ENCODE assay signal across 9 mouse cellular contexts in genomic region chr3:95901616-95902372, GRCm38 (mm10). TPM values are rescaled to one million over a fixed set of nuclear protein-coding genes. Genes with fewer than 3 reads are reported as not detected.
DNase-seq lines count a peak whose midpoint lies in the region; ATAC-seq and TF ChIP-seq lines count a peak whose summit lies in the region.
"Had no signal": no experiment of that assay in that cellular context is flagged by ENCODE, and none has a peak within 500 bp of the region (broad histone marks: within the 10 kb centered on the region; RNA-seq: fewer than 3 reads in every experiment).

No protein-coding gene starts in this region.

- H3K9me3 ChIP-seq in hindbrain, embryonic 12.5 days (replicated peaks): no peaks in the 10 kb centered on the region
- H3K9me3 ChIP-seq in hindbrain, postnatal 0 days (ENCODE audit: low read length): no peaks in the 10 kb centered on the region
- H3K9me3 ChIP-seq in hindbrain, embryonic 16.5 days (ENCODE audit: control insufficient read depth, low read length): no peaks in the 10 kb centered on the region
- no peaks in the 10 kb centered on the region for H3K9me3 ChIP-seq in limb, embryonic 14.5 days (ENCODE audit: control insufficient read depth, low read length)
- no peaks in the 10 kb centered on the region for H3K9me3 ChIP-seq in midbrain, embryonic 13.5 days
- H3K9me3 ChIP-seq: lung, embryonic 15.5 days had no signal

- H3K36me3 ChIP-seq in hindbrain, embryonic 12.5 days: peaks cover 6% of the 10 kb centered on the region; the same call in 1 of the 2 replicates
- H3K36me3 ChIP-seq in hindbrain, postnatal 0 days (ENCODE audit: insufficient read depth, low read length): 0 out of 2 replicates have a peak, but pooled peaks cover 3% of the 10 kb centered on the region
- no peaks in the 10 kb centered on the region for H3K36me3 ChIP-seq in hindbrain, embryonic 16.5 days (ENCODE audit: control insufficient read depth, insufficient read depth, low read length)
- H3K36me3 ChIP-seq in limb, embryonic 14.5 days (ENCODE audit: control insufficient read depth, insufficient read depth, low read length): peaks cover 16% of the 10 kb centered on the region
- peaks cover 6% of the 10 kb centered on the region; the same call in 1 of the 2 replicates for H3K36me3 ChIP-seq in midbrain, embryonic 13.5 days

- H3K27ac ChIP-seq in hindbrain, embryonic 12.5 days: no peak overlapping the region
- no peak overlapping the region for H3K27ac ChIP-seq in hindbrain, postnatal 0 days
- H3K27ac ChIP-seq in hindbrain, embryonic 16.5 days (ENCODE audit: low read depth, low read length): no peak overlapping the region
- no peak overlapping the region for H3K27ac ChIP-seq in limb, embryonic 14.5 days (replicated peaks; ENCODE audit: low read depth, low read length)
- H3K27ac ChIP-seq in midbrain, embryonic 13.5 days: no peak overlapping the region
- H3K27ac ChIP-seq: lung, embryonic 15.5 days had no signal

- no peak for ATAC-seq in hindbrain, embryonic 12.5 days (ENCODE audit: low FRiP score)
- no peak for ATAC-seq in hindbrain, postnatal 0 days
- ATAC-seq in hindbrain, embryonic 16.5 days: no peak
- ATAC-seq in limb, embryonic 14.5 days (ENCODE audit: low FRiP score, low read depth): no peak
- no peak for ATAC-seq in midbrain, embryonic 13.5 days

- no peak for DNase-seq in hindbrain, postnatal 0 days (ENCODE audit: low spot score)
- peak; percentile 56 for DNase-seq in gastrocnemius, postnatal 14 days
- no peak for DNase-seq in limb, embryonic 14.5 days (ENCODE audit: low spot score)
- DNase-seq in spleen, postnatal 4 days (ENCODE audit: low spot score in 2 of 2): no peak
- no peak for DNase-seq in left cerebral cortex, postnatal 14 days (ENCODE audit: low spot score in 2 of 2)

- 73% methylated on average over 9 of the region's 9 CpGs for WGBS in hindbrain, embryonic 12.5 days
- WGBS in hindbrain, postnatal 0 days: 65% methylated on average over 9 of the region's 9 CpGs
- WGBS in hindbrain, embryonic 16.5 days: 69% methylated on average over 9 of the region's 9 CpGs
- 56% methylated on average over 9 of the region's 9 CpGs for WGBS in limb, embryonic 14.5 days
- WGBS in midbrain, embryonic 13.5 days: 68% methylated on average over 9 of the region's 9 CpGs

- H3K9ac ChIP-seq in hindbrain, embryonic 12.5 days: peak overlapping the region; percentile 23; the same call in 1 of the 2 replicates
- no peak overlapping the region for H3K9ac ChIP-seq in hindbrain, postnatal 0 days (replicated peaks; ENCODE audit: low read length)
- H3K9ac ChIP-seq in hindbrain, embryonic 16.5 days (ENCODE audit: low read depth, low read length): 0 out of 2 replicates have a peak overlapping the region, but pooled peaks have one; percentile 23
- no peak overlapping the region for H3K9ac ChIP-seq in limb, embryonic 14.5 days (ENCODE audit: low read depth, low read length, severe bottlenecking)
- no peak overlapping the region for H3K9ac ChIP-seq in midbrain, embryonic 13.5 days (replicated peaks)
- H3K9ac ChIP-seq: lung, embryonic 15.5 days had no signal

- peaks cover 5% of the 10 kb centered on the region; the same call in 1 of the 2 replicates for H3K27me3 ChIP-seq in hindbrain, embryonic 12.5 days
- peaks cover 8% of the 10 kb centered on the region; the same call in 1 of the 2 replicates for H3K27me3 ChIP-seq in hindbrain, postnatal 0 days (ENCODE audit: insufficient read depth, low read length)
- H3K27me3 ChIP-seq in hindbrain, embryonic 16.5 days (replicated peaks; ENCODE audit: control insufficient read depth, insufficient read depth, low read length): 0 out of 2 replicates have a peak, but pooled peaks cover 3% of the 10 kb centered on the region
- no peaks in the 10 kb centered on the region for H3K27me3 ChIP-seq in limb, embryonic 14.5 days (ENCODE audit: control insufficient read depth, insufficient read depth, low read length)
- peaks cover 28% of the 10 kb centered on the region for H3K27me3 ChIP-seq in midbrain, embryonic 13.5 days

- H3K4me2 ChIP-seq in hindbrain, embryonic 12.5 days (replicated peaks): no peak overlapping the region
- H3K4me2 ChIP-seq in hindbrain, postnatal 0 days (ENCODE audit: low read depth, low read length): no peak overlapping the region
- H3K4me2 ChIP-seq in hindbrain, embryonic 16.5 days (ENCODE audit: low read length): no peak overlapping the region
- H3K4me2 ChIP-seq in limb, embryonic 14.5 days (replicated peaks; ENCODE audit: low read depth, low read length, severe bottlenecking): 0 out of 2 replicates have a peak overlapping the region, but pooled peaks have one; percentile 30
- H3K4me2 ChIP-seq in midbrain, embryonic 13.5 days (replicated peaks): no peak overlapping the region
- H3K4me2 ChIP-seq: lung, embryonic 15.5 days had no signal

- no peak for TF ChIP-seq CTCF in hindbrain, postnatal 0 days (IDR thresholded peaks at IDR 0.05; ENCODE audit: low read depth)

- no peak for TF ChIP-seq POLR2A in limb, embryonic 14.5 days (IDR thresholded peaks at IDR 0.05; ENCODE audit: borderline replicate concordance, extremely low read depth, insufficient read depth, insufficient read length)

- H3K4me1 ChIP-seq in hindbrain, embryonic 12.5 days: peaks cover 34% of the 10 kb centered on the region
- peaks cover 11% of the 10 kb centered on the region; the same call in 1 of the 2 replicates for H3K4me1 ChIP-seq in hindbrain, postnatal 0 days (ENCODE audit: insufficient read depth, low read length)
- H3K4me1 ChIP-seq in hindbrain, embryonic 16.5 days (ENCODE audit: control insufficient read depth, insufficient read depth, low read depth, low read length): peaks cover 15% of the 10 kb centered on the region
- peaks cover 26% of the 10 kb centered on the region for H3K4me1 ChIP-seq in limb, embryonic 14.5 days (ENCODE audit: control insufficient read depth, insufficient read depth, low read length)
- H3K4me1 ChIP-seq in midbrain, embryonic 13.5 days (replicated peaks): peaks cover 28% of the 10 kb centered on the region

- intact Hi-C loops in gastrocnemius, postnatal 14 days (cut with DNase I; ENCODE audit: low total_unique reads): no loop called here
- intact Hi-C loops in left cerebral cortex, postnatal 14 days (cut with DNase I): no loop called here

- H3K4me3 ChIP-seq in hindbrain, embryonic 12.5 days: no peak overlapping the region
- no peak overlapping the region for H3K4me3 ChIP-seq in hindbrain, postnatal 0 days (ENCODE audit: low read length)
- H3K4me3 ChIP-seq in hindbrain, embryonic 16.5 days (ENCODE audit: low read length): no peak overlapping the region
- H3K4me3 ChIP-seq in limb, embryonic 14.5 days (replicated peaks; ENCODE audit: low read length): no peak overlapping the region
- no peak overlapping the region for H3K4me3 ChIP-seq in midbrain, embryonic 13.5 days (replicated peaks)
- H3K4me3 ChIP-seq: lung, embryonic 15.5 days had no signal

RNA-seq across cellular contexts. Expression of gene Car14, which starts 2.7 kb away (rescaled TPM):
- 12.8 and 13.8 TPM in 2 replicates for polyA plus RNA-seq in hindbrain, embryonic 12.5 days (2016; fragmentation: Nextera tagmentation; extraction: Ambion mirVana)
- total RNA-seq in hindbrain, postnatal 0 days (2014; rRNA removed): 7.5 and 9.4 TPM in 2 replicates
- polyA plus RNA-seq in hindbrain, postnatal 0 days (2015; fragmentation: Nextera tagmentation; extraction: Ambion mirVana): 16.7 and 17.8 TPM in 2 replicates
- total RNA-seq in gastrocnemius, postnatal 14 days (2021): 10 to 100 TPM; 39.2 to 64.9 TPM
- polyA plus RNA-seq in hindbrain, embryonic 16.5 days (2015; fragmentation: Nextera tagmentation; extraction: Ambion mirVana): 16.1 and 16.9 TPM in 2 replicates
- 11.3 and 14.9 TPM in 2 replicates for polyA plus RNA-seq in limb, embryonic 14.5 days (2012; rRNA removed)
- 11.5 and 16.4 TPM in 2 replicates for polyA plus RNA-seq in limb, embryonic 14.5 days (2014; fragmentation: Nextera tagmentation; extraction: Ambion mirVana)
- 1 to 10 TPM; 5.3 to 5.5 TPM for total RNA-seq in left cerebral cortex, postnatal 14 days (2021)
- polyA plus RNA-seq in midbrain, embryonic 13.5 days (2015; fragmentation: Nextera tagmentation; extraction: Ambion mirVana): 8.5 and 11.7 TPM in 2 replicates

RNA-seq across cellular contexts. Expression of gene Aph1a, which starts 8.0 kb away (rescaled TPM):
- 32.4 and 36.8 TPM in 2 replicates for polyA plus RNA-seq in hindbrain, embryonic 12.5 days (2016; fragmentation: Nextera tagmentation; extraction: Ambion mirVana)
- 75.9 and 99.4 TPM in 2 replicates for total RNA-seq in hindbrain, postnatal 0 days (2014; rRNA removed)
- 41.1 and 42.2 TPM in 2 replicates for polyA plus RNA-seq in hindbrain, postnatal 0 days (2015; fragmentation: Nextera tagmentation; extraction: Ambion mirVana)
- 10 to 100 TPM; 53.0 to 56.6 TPM for total RNA-seq in gastrocnemius, postnatal 14 days (2021)
- 30.1 and 31.8 TPM in 2 replicates for polyA plus RNA-seq in hindbrain, embryonic 16.5 days (2015; fragmentation: Nextera tagmentation; extraction: Ambion mirVana)
- 116 and 150 TPM in 2 replicates for polyA plus RNA-seq in limb, embryonic 14.5 days (2012; rRNA removed)
- 35.8 and 36.1 TPM in 2 replicates for polyA plus RNA-seq in limb, embryonic 14.5 days (2014; fragmentation: Nextera tagmentation; extraction: Ambion mirVana)
- 10 to 100 TPM; 72.2 to 79.0 TPM for total RNA-seq in left cerebral cortex, postnatal 14 days (2021)
- polyA plus RNA-seq in midbrain, embryonic 13.5 days (2015; fragmentation: Nextera tagmentation; extraction: Ambion mirVana): 32.6 and 33.8 TPM in 2 replicates

RNA-seq across cellular contexts. Expression of gene BC028528, which starts 10.0 kb away (rescaled TPM):
- 9.2 and 12.1 TPM in 2 replicates for polyA plus RNA-seq in hindbrain, embryonic 12.5 days (2016; fragmentation: Nextera tagmentation; extraction: Ambion mirVana)
- 2.6 and 5.5 TPM in 2 replicates for total RNA-seq in hindbrain, postnatal 0 days (2014; rRNA removed)
- 21.3 and 23.3 TPM in 2 replicates for polyA plus RNA-seq in hindbrain, postnatal 0 days (2015; fragmentation: Nextera tagmentation; extraction: Ambion mirVana)
- total RNA-seq in gastrocnemius, postnatal 14 days (2021): 10 to 100 TPM; 14.2 to 17.0 TPM
- polyA plus RNA-seq in hindbrain, embryonic 16.5 days (2015; fragmentation: Nextera tagmentation; extraction: Ambion mirVana): 17.2 and 21.4 TPM in 2 replicates
- 16.6 and 20.6 TPM in 2 replicates for polyA plus RNA-seq in limb, embryonic 14.5 days (2012; rRNA removed)
- 16.6 and 21.1 TPM in 2 replicates for polyA plus RNA-seq in limb, embryonic 14.5 days (2014; fragmentation: Nextera tagmentation; extraction: Ambion mirVana)
- total RNA-seq in left cerebral cortex, postnatal 14 days (2021): 10 to 100 TPM; 10.4 to 12.7 TPM
- polyA plus RNA-seq in midbrain, embryonic 13.5 days (2015; fragmentation: Nextera tagmentation; extraction: Ambion mirVana): 12.9 and 14.4 TPM in 2 replicates

RNA-seq across cellular contexts. Expression of gene Ciart, which starts 19.7 kb away (rescaled TPM):
- polyA plus RNA-seq in hindbrain, embryonic 12.5 days (2016; fragmentation: Nextera tagmentation; extraction: Ambion mirVana): 4.0 and 7.7 TPM in 2 replicates
- 2.5 and 4.3 TPM in 2 replicates for total RNA-seq in hindbrain, postnatal 0 days (2014; rRNA removed)
- 7.5 and 11.4 TPM in 2 replicates for polyA plus RNA-seq in hindbrain, postnatal 0 days (2015; fragmentation: Nextera tagmentation; extraction: Ambion mirVana)
- 1 to 10 TPM in 1 of 2 experiments, under 1 TPM in 1; 0.90 to 1.7 TPM for total RNA-seq in gastrocnemius, postnatal 14 days (2021)
- 5.1 and 6.1 TPM in 2 replicates for polyA plus RNA-seq in hindbrain, embryonic 16.5 days (2015; fragmentation: Nextera tagmentation; extraction: Ambion mirVana)
- polyA plus RNA-seq in limb, embryonic 14.5 days (2012; rRNA removed): 8.4 and 10.9 TPM in 2 replicates
- polyA plus RNA-seq in limb, embryonic 14.5 days (2014; fragmentation: Nextera tagmentation; extraction: Ambion mirVana): 4.4 and 5.4 TPM in 2 replicates
- total RNA-seq in left cerebral cortex, postnatal 14 days (2021): 10 to 100 TPM; 17.0 to 20.9 TPM
- polyA plus RNA-seq in midbrain, embryonic 13.5 days (2015; fragmentation: Nextera tagmentation; extraction: Ambion mirVana): 3.2 and 4.8 TPM in 2 replicates

RNA-seq across cellular contexts. Expression of gene Anp32e, which starts 27.3 kb away (rescaled TPM):
- 265 and 297 TPM in 2 replicates for polyA plus RNA-seq in hindbrain, embryonic 12.5 days (2016; fragmentation: Nextera tagmentation; extraction: Ambion mirVana)
- 26.2 and 27.5 TPM in 2 replicates for total RNA-seq in hindbrain, postnatal 0 days (2014; rRNA removed)
- 127 and 128 TPM in 2 replicates for polyA plus RNA-seq in hindbrain, postnatal 0 days (2015; fragmentation: Nextera tagmentation; extraction: Ambion mirVana)
- 10 to 100 TPM; 74.2 to 78.4 TPM for total RNA-seq in gastrocnemius, postnatal 14 days (2021)
- polyA plus RNA-seq in hindbrain, embryonic 16.5 days (2015; fragmentation: Nextera tagmentation; extraction: Ambion mirVana): 110 and 118 TPM in 2 replicates
- polyA plus RNA-seq in limb, embryonic 14.5 days (2012; rRNA removed): 97.0 and 137 TPM in 2 replicates
- 55.0 and 66.2 TPM in 2 replicates for polyA plus RNA-seq in limb, embryonic 14.5 days (2014; fragmentation: Nextera tagmentation; extraction: Ambion mirVana)
- total RNA-seq in left cerebral cortex, postnatal 14 days (2021): 100 to 1,000 TPM in 1 of 2 experiments, 10 to 100 TPM in 1; 95.6 to 107 TPM
- 218 and 242 TPM in 2 replicates for polyA plus RNA-seq in midbrain, embryonic 13.5 days (2015; fragmentation: Nextera tagmentation; extraction: Ambion mirVana)

Comparison
In these comparisons a context has a peak if more than half of its experiments do, and no peak if none do; other contexts are left out.
1. H3K9ac ChIP-seq: peak in hindbrain, embryonic 12.5 days (single experiment) and hindbrain, embryonic 16.5 days (single experiment); none in hindbrain, postnatal 0 days (single experiment), limb, embryonic 14.5 days (single experiment) and midbrain, embryonic 13.5 days (single experiment).